Mouse (Mus musculus): ENCODE data around the gene Frat1. TPM values are rescaled to one million over a fixed set of nuclear protein-coding genes. Genes with fewer than 3 reads are reported as not detected.
A peak's percentile ranks its signal among the peaks of the same experiment; 100 is the strongest.
"Not testable (repeated sequence)": the region's sequence is repeated elsewhere in the genome, so short reads cannot be mapped to it uniquely, and the experiment has no call there.

Frat1 gene
- total RNA-seq, 2 experiments from 2014 or later = 3.5 to 6.2 TPM

GRCm38 (mm10) chr19:41842196-41842595 is 12.4 kb downstream of the Frat1 start:
- no peak for DNase-seq (ENCODE audit: low spot score)

DNA sequence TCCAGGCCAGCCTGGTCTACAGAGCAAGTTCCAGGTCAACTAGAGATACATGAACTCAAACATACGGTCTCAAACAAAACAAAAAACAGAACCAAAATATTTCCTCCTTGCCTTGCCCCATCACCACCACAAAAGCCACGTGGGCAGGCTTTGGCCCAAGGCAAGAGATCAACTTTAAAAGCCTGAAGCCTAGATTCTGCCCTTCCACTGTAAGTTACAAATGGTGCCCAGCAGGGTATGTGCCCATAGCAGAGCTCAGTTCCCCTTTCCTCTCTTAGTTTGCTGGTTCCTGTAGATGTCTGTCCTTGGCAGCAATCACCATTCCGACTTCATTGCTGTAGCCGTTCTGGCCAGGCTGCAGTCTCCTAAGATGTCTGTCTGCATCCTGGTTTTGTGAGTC is 12.9 kb downstream of the Frat1 start:
- DNase-seq (ENCODE audit: low spot score) = no peak

DNA sequence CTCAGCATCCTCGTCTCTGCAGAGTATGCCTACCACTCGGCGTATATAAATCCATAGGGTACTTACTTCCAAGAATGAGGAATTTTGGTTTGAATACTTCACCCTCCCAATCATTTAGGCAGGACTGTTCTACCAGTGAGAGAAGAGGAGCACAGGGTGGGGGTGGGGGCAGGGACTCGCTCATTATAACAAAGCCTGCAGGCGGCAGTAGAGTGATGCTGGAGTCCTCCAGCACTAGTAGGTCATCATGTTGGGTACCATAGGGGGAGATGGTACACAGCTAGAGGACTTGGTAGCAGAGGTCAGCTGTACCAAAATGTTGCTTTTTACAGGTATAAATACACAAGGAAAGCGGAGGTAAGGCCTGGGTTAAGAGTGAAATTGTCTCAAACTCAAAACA is 14.6 kb downstream of the Frat1 start:
- no peak for DNase-seq (ENCODE audit: low spot score)

DNA sequence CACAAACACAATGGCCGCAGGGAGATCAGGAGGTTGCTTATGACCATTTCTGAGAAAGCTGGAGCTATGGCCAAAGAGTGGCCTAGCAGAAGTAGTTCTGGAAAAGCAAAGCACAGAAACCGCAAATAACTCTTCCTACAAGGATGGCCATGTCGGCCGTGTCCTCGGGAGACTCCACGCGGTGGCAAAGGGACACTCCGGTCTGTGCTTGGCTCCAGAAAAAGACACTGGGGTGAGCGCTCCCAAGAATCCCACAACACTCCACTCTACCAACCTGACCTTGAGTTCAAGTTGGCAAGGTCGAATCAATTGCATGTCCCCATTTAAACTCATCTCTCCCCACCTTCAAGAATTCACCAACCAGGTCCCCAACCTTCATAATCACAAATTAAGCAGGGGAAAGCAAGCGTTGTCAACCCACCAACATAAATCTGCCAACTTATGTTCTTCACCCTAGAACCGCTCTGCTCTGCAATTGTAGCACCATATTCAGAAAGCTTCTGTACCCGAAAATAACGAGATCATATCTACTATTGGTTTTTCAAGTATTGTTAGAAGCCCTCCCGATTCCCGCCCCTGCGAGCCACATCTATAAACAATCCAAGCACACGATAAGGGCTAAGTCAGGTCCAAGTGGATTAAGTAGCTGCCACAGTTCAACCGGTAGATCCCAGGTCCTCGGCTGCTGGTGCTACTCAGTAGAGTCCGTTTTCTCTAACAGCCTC is 16.8 kb downstream of the Frat1 start:
- DNase-seq (ENCODE audit: low spot score) = peak; percentile 50

GRCm38 (mm10) chr19:41847091-41847581 is 17.4 kb downstream of the Frat1 start:
- peak; percentile 38 for DNase-seq (ENCODE audit: low spot score)

DNA sequence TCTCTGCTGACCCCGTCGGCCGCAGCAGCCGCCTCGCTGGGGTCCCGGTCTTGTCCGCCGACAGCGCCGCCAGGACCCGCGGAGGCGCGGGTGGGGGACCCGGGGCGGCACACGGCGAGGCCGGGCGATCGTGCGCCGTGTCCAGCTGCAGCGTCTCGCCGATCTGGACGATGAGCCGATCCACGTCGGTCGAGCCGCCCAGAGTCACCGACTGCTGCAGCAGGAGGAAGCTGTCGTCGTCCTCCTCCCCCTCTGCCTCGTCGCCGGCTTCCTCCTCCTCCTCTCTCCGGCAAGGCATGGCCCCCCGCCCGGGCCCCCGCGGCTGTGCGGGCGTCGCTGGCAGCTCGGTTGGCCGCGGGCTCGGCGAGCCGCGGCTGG is 17.8 kb downstream of the Frat1 start:
- DNase-seq (ENCODE audit: low spot score) = not testable (repeated sequence)

GRCm38 (mm10) chr19:41847992-41848851 is 18.5 kb downstream of the Frat1 start, which contains the start of gene Frat2:
TSS of gene Frat2 (minus strand) at chr19:41848132.
- peak; percentile 88 for DNase-seq (ENCODE audit: low spot score)

GRCm38 (mm10) chr19:41850021-41850718 is 20.4 kb downstream of the Frat1 start:
- DNase-seq (ENCODE audit: low spot score) = no peak

- no peak for DNase-seq (ENCODE audit: low spot score)
Measured at GRCm38 (mm10) chr19:41850719-41851543, 21.2 kb downstream of the Frat1 start.

DNA sequence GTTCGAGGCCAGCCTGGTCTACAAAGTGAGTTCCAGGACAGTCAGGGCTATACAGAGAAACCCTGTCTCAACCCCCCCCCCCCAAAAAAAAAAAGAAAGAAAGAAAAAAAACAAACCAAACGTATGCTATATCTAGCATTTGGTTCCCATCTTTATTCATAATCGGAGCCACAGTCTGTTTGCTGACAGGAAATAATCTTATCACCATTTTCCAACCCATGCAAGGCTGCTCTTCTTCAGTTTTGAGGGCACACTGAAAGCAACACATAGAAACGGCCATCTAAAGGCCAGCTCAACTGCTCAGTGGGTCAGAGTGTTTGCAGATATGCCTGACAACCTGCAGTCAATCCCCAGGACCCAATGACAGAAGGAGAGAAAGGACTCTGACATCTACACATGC is 22.7 kb downstream of the Frat1 start:
- DNase-seq (ENCODE audit: low spot score) = no peak

GRCm38 (mm10) chr19:41857086-41857762 is 27.5 kb downstream of the Frat1 start:
- no peak for DNase-seq (ENCODE audit: low spot score)

- DNase-seq (ENCODE audit: low spot score) = peak; percentile 45
Measured at GRCm38 (mm10) chr19:41857816-41858310, 28.1 kb downstream of the Frat1 start.

- no peak for DNase-seq (ENCODE audit: low spot score)
Measured at GRCm38 (mm10) chr19:41866707-41867106, 36.9 kb downstream of the Frat1 start.

- no peak for DNase-seq (ENCODE audit: low spot score)
Measured at GRCm38 (mm10) chr19:41869296-41869695, 39.5 kb downstream of the Frat1 start.

DNA sequence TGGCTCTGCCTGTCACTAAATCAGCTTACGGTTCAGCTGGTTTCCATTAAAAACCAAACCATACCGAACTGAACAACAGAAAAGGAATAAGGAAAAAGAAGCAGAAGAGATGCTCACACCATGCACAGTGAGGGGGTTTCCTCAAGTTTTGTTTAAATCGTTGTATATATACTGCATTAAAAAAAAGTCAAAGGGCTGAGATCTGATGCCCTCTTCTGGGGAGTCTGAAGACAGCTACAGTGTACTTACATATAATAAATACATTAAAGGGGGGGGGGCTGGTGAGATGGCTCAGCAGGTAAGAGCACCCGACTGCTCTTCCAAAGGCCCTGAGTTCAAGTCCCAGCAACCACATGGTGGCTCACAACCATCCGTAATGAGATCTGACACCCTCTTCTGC is 40.2 kb downstream of the Frat1 start:
- not testable (repeated sequence) for DNase-seq (ENCODE audit: low spot score)

- DNase-seq (ENCODE audit: low spot score) = no peak
Measured at GRCm38 (mm10) chr19:41872285-41872684, 42.5 kb downstream of the Frat1 start.

- no peak for DNase-seq (ENCODE audit: low spot score)
Measured at GRCm38 (mm10) chr19:41874356-41874755, 44.6 kb downstream of the Frat1 start.

GRCm38 (mm10) chr19:41881842-41882241 is 52.1 kb downstream of the Frat1 start:
- no peak for DNase-seq (ENCODE audit: low spot score)
